Mouse (Mus musculus) megakaryocyte, adult 5-6 weeks (primary cell): Measurements from ENCODE around the gene Hes7. TPM values are rescaled to one million over a fixed set of nuclear protein-coding genes. Genes with fewer than 3 reads are reported as not detected.

Source experiments
- ATAC-seq: 2 replicates; pipeline ENCODE4 v1.8.0; 2016; ENCODE audit warnings: mild to moderate bottlenecking, inconsistent platforms; ENCODE audit not compliant: poor library complexity, severe bottlenecking
- total RNA-seq, 2 experiments: library from RNA; stranded (forward) in 1 of 2; stranded (reverse) in 1 of 2; fragments of 153-499, 151-499 nt in 1 of 2; fragments of 221-1000, 200-1000 nt in 1 of 2; gene quantifications; 2 replicates each; pipeline versions ENCODE4 v1.2.3 to v1.2.4; 2015 to 2017

Gene Hes7
- total RNA-seq, 2 experiments from 2014 or later, result not detected

GRCm38 (mm10) chr11:69117737-69118695, 2.2 kb upstream of the Hes7 start:
- ATAC-seq, result peak; percentile 23

DNA sequence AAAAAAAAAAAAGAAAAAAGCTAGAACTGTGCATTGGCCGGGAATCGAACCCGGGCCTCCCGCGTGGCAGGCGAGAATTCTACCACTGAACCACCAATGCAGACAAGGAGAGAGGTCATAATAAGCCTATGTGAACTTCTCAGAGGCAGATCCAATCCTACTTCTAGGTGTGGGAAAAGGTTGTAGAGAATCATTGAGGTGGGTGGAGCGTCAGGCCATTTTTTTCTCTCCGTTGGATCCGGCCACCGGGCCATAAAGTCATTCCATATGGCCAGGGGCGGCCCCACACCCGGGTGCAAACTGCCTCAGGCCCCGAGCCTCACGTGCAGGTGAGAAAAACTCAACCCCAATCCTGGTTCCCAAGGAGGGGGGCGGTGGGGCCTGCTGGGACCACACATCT, 1.4 kb upstream of the Hes7 start:
- peak; percentile 13; the same call in 1 of the 2 replicates for ATAC-seq

GRCm38 (mm10) chr11:69119446-69120155, 603 bp upstream of the Hes7 start:
- no peak for ATAC-seq

DNA sequence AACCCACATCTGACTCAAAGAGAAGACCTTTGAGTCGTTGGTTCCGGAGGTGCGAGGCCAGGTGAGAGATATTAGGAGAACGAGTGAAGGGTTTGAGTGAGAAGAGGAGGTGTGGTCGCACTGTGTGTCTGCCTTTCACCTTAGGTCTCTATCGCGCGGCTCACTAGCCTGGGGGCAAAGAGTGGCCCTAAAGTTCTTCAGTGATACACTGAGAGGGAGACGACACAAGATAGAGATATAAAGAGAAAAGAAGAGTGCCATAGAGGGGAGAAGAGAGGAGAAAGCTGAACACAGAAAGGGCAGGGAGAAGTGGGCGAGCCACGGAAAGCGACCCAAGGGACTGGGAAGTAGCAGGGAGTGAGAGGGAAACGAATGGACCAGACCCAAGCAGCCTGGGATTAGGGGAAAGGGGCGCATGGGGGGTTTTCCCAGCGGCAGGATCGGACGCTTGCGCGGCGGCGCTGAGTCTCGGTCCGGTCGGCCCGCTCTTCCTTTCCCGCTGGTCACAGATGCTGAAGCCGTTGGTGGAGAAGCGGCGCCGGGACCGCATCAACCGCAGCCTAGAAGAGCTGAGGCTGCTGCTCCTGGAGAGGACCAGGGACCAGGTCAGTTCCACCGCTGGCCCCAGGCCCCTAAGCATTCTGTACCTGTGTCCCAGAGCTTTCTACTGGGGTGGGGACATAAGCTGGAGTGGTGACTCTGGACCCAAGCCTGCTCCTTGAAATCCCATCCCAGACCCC, 967 bp downstream of the Hes7 start:
- ATAC-seq, result no peak

GRCm38 (mm10) chr11:69121741-69122335, 1.6 kb downstream of the Hes7 start:
- ATAC-seq, result no peak

DNA sequence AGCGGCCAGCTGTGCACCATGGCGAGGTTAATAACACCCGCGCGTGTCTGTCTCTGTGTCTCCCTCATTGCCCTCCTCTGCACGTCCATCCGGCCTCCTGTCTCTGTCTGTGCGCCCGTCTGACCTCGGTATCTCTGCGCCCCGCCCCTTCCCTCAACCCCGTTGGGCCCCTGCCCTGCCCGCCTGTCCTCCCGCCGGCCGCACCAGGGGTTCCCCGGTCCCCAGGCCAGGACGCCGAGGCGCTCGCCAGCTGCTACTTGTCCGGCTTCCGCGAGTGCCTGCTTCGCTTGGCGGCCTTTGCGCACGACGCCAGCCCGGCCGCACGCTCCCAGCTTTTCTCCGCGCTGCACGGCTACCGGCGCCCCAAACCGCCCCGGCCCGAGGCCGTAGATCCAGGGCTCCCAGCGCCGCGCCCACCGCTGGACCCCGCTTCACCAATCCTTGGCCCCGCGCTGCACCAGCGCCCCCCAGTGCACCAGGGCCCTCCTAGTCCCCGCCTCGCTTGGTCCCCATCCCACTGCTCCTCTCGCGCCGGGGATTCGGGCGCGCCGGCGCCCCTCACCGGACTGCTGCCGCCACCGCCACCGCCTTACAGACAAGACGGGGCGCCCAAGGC, 2.2 kb downstream of the Hes7 start, which contains the start of gene 9130213A22Rik:
9130213A22Rik (minus strand) TSS at position 254 of the 616 bp plus-strand sequence.
- ATAC-seq, result peak; percentile 28

GRCm38 (mm10) chr11:69123056-69123692, 3.0 kb downstream of the Hes7 start:
- ATAC-seq, result peak; percentile 39

GRCm38 (mm10) chr11:69123693-69124497, 3.7 kb downstream of the Hes7 start:
- peak; percentile 31 for ATAC-seq

- ATAC-seq, result no peak
Measured at GRCm38 (mm10) chr11:69124498-69124847, 4.3 kb downstream of the Hes7 start.

DNA sequence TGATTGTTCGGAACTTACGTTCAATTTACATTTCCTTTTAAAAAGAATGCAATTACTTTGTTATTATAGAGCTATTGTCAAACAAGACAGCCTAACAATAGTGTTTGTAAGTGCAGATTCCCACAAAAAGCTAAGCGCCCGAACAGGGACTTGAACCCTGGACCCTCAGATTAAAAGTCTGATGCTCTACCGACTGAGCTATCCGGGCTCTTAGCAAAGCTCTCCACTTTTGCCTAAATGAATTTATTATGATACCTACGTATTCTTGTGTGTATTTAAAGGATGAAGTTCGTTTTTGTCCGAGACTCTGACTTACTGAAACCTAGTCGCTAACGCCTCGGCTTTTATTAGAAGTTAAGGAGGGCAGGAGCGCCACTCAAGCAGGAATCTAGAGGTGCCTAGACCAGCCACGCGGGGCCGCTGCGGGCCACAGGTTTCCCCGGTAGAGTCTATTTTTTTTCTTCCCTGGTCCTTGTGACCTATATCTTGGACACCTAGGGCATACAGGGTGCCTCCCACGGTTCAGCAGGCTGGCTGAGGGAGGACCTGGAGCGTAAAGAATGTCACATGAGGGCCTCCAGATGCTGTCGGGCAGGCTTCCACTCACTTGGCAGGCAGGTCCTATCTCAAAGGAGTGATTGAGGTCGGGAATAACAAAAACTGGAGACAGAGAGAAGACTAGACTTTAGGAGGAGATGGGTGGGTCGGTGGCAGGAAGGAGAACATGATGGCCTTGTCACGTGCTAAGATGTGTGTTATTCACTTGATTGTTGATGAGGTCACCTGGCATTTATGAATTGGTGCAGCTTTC, 5.0 kb downstream of the Hes7 start:
- peak; percentile 19; the same call in 1 of the 2 replicates for ATAC-seq

DNA sequence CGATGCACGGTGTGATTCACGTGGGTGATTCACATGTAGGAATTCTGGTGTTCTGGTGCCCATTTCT, 5.5 kb downstream of the Hes7 start, which contains the start of gene Aloxe3:
Aloxe3 (plus strand) TSS at position 45 of the 67 bp plus-strand sequence.
- ATAC-seq, result no peak

DNA sequence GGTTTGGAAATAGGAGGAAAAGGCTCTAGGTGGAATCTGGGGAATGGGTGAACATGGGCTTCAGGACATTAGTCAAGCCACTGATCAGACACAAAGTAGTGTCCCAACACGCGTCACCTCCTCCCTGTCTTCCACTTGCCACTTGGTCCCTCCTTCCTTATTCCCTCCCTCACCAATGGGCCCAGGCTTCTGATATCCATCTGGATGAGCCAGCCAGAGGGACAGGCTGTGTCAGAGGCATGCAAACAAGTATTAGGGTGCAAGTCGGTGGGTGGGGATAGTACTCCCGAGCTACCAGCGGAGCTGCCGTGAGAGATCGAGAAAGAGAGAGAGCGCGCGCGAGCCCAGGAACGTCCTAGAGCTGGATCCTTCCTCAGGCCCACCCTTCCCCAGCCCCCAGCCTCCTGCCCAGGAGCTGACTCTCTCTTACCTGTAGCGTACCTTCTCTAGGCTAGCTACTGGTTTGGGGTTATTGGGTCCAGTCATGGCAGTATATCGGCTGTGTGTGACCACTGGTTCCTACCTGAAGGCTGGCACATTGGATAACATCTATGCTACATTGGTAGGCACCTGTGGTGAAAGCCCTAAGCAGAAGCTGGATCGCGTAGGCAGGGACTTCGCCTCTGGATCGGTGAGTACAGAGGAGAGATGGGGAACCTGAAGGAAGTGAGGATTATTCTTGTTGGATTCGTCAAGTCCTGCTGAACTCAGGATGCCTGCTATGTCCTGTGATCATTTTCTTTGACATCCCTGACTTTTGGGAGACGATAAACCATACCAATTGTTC, 5.9 kb downstream of the Hes7 start:
- no peak for ATAC-seq

GRCm38 (mm10) chr11:69126706-69127095, 6.5 kb downstream of the Hes7 start:
- ATAC-seq, result no peak

GRCm38 (mm10) chr11:69128426-69129122, 8.4 kb downstream of the Hes7 start:
- no peak for ATAC-seq

DNA sequence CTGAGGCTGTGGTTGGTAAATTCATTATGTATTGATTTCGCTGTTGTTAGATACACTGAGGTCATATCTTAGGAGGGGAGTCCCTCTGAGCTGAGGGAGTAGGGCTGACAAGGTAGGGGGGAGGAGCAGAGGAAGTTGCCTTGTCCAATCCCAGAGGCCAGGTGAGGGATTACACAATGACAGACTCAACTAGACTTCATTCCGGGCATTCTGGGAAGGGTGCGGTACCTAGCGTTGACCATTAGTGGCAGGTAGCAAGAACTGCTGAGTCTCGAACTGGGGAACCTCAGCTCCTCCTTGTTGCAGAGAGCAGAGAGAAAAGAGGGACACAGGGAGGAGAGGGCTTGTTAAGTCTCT, 13.3 kb downstream of the Hes7 start:
- 0 out of 2 replicates have a peak, but pooled peaks have one; percentile 1 for ATAC-seq

- ATAC-seq, result peak; percentile 90
Measured at GRCm38 (mm10) chr11:69133923-69134621, 13.9 kb downstream of the Hes7 start.

DNA sequence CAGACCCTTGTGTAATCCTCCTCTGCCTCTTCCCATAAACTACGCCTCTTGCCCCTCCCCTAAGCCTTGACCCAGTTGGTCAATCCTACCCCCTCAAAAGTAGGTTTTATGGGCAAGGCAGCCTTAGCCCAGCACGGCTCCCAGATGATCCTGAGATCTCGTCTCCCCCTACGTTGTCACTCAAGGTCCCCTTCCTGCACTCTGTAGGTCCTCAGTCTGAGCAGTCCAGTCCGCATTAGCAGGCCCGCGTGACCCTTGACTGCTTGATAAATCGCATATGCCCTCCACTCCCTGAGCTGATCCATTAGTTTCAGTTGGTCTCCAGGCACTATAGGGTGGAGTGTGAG, 14.4 kb downstream of the Hes7 start:
- no peak for ATAC-seq
